Mouse (Mus musculus): ENCODE measurements around the gene Suz12.

GRCm38 (mm10) chr11:80069815-80070214, 76.9 kb downstream of the Suz12 start:
- TF ChIP-seq CTCF (IDR thresholded peaks at IDR 0.05; ENCODE audit: extremely low read depth, insufficient read depth, insufficient read length, insufficient replicate concordance) (no peak), POLR2A (IDR thresholded peaks at IDR 0.05; ENCODE audit: low read depth, low read length) (no peak)

All from spleen, adult 2 months (tissue).